Mouse (Mus musculus) stomach, postnatal 0 days (tissue): Measurements from ENCODE around the gene Dnmt3a.

Source experiments
- CTCF ChIP-seq: IDR thresholded peaks from 2 replicates; pipeline ENCODE4 v1.5.1; 2016; ENCODE audit warnings: antibody characterized with exemption, low read depth, mild to moderate bottlenecking, moderate library complexity
- EP300 ChIP-seq: optimal IDR thresholded peaks from 2 replicates; pipeline ENCODE3; 2016; ENCODE audit warnings: antibody characterized with exemption

GRCm38 (mm10) chr12:3954651-3955050 lies 148.8 kb downstream of the Dnmt3a start, which contains the start of gene Pomc:
- no peak for TF ChIP-seq CTCF
- no peak for TF ChIP-seq EP300
